Mouse (Mus musculus): ENCODE measurements around the gene Vmn1r87. TPM values are rescaled to one million over a fixed set of nuclear protein-coding genes. Genes with fewer than 3 reads are reported as not detected.

Gene Vmn1r87
- polyA plus RNA-seq, 1 experiment: not detected

- Histone ChIP-seq H3K79me3 (ENCODE audit: low read depth) (no peaks in the 10 kb centered on the region), H3K79me2 (ENCODE audit: control insufficient read depth, insufficient read depth) (no peaks in the 10 kb centered on the region), H3ac (ENCODE audit: control insufficient read depth, insufficient read length, low read depth) (no peak within 1 kb of the TSS), H3K36me3 (ENCODE audit: control insufficient read depth, insufficient read depth) (no peaks in the 10 kb centered on the region), H3K4me3 (ENCODE audit: insufficient read depth, poor library complexity, severe bottlenecking) (no peak within 1 kb of the TSS), H3K27me3 (ENCODE audit: control insufficient read depth, insufficient read depth, insufficient read length) (no peaks in the 10 kb centered on the region)
- no peak for TF ChIP-seq MYOG (IDR thresholded peaks at IDR 0.05; ENCODE audit: control insufficient read depth, extremely low read depth, insufficient read length)
- TF ChIP-seq MAX (IDR thresholded peaks at IDR 0.05): no peak
- TF ChIP-seq MYOD1 (IDR thresholded peaks at IDR 0.05; ENCODE audit: control insufficient read depth, insufficient read length, low read depth): no peak
- TF ChIP-seq CEBPB (IDR thresholded peaks at IDR 0.05; ENCODE audit: low read depth): no peak
- no peak for TF ChIP-seq CTCF (IDR thresholded peaks at IDR 0.05; ENCODE audit: control insufficient read depth, insufficient read depth, insufficient read length)
- no peak for TF ChIP-seq FOSL1 (IDR thresholded peaks at IDR 0.05; ENCODE audit: insufficient read depth, low read length, poor library complexity, severe bottlenecking)
- no peak for TF ChIP-seq USF1 (IDR thresholded peaks at IDR 0.05; ENCODE audit: low read depth)
Measured at GRCm38 (mm10) chr7:13095073-13095472, 44.9 kb downstream of the Vmn1r87 start, which contains the start of gene Vmn1r85. Gene Vmn1r85, minus strand, starts transcription at chr7:13095173.

Other genes starting within 250 kb of the Vmn1r87 start
- 5.1 TPM for gene Zscan22, start 242.3 kb downstream of the Vmn1r87 start, polyA plus RNA-seq (2012; fragmentation: generic; extraction: Trizol)
- 3,397 TPM for gene Rps5, start 217.9 kb downstream of the Vmn1r87 start, polyA plus RNA-seq (2012; fragmentation: generic; extraction: Trizol)
- gene Rnf225, start 212.7 kb downstream of the Vmn1r87 start, polyA plus RNA-seq (2012; fragmentation: generic; extraction: Trizol): 1.6 TPM
- 4.6 TPM for gene Zfp324, start 174.3 kb downstream of the Vmn1r87 start, polyA plus RNA-seq (2012; fragmentation: generic; extraction: Trizol)
- gene Zfp446, start 162.3 kb downstream of the Vmn1r87 start, polyA plus RNA-seq (2012; fragmentation: generic; extraction: Trizol): 1.7 TPM
- gene Slc27a5, start 142.0 kb downstream of the Vmn1r87 start, polyA plus RNA-seq (2012; fragmentation: generic; extraction: Trizol): 0.05 TPM
- 606 TPM for gene Trim28, start 141.0 kb downstream of the Vmn1r87 start, polyA plus RNA-seq (2012; fragmentation: generic; extraction: Trizol)
- gene Zbtb45, start 130.1 kb downstream of the Vmn1r87 start, polyA plus RNA-seq (2012; fragmentation: generic; extraction: Trizol): 19.4 TPM
- 128 TPM for gene Chmp2a, start 105.3 kb downstream of the Vmn1r87 start, polyA plus RNA-seq (2012; fragmentation: generic; extraction: Trizol)
- 239 TPM for gene Ube2m, start 101.9 kb downstream of the Vmn1r87 start, polyA plus RNA-seq (2012; fragmentation: generic; extraction: Trizol)
- gene Mzf1, start 85.4 kb downstream of the Vmn1r87 start, polyA plus RNA-seq (2012; fragmentation: generic; extraction: Trizol): 0.59 TPM
- not detected for gene Vmn1r85, start 45.0 kb downstream of the Vmn1r87 start, polyA plus RNA-seq (2012; fragmentation: generic; extraction: Trizol)
- not detected for gene Vmn1r86, start 20.2 kb downstream of the Vmn1r87 start, polyA plus RNA-seq (2012; fragmentation: generic; extraction: Trizol)
- gene Vmn1r88, start 19.4 kb upstream of the Vmn1r87 start, polyA plus RNA-seq (2012; fragmentation: generic; extraction: Trizol): not detected
- gene Vmn1r89, start 72.9 kb upstream of the Vmn1r87 start, polyA plus RNA-seq (2012; fragmentation: generic; extraction: Trizol): not detected
- 73.4 TPM for gene Lig1, start 137.1 kb upstream of the Vmn1r87 start, polyA plus RNA-seq (2012; fragmentation: generic; extraction: Trizol)
- 3.0 TPM for gene Zswim9, start 138.6 kb upstream of the Vmn1r87 start, polyA plus RNA-seq (2012; fragmentation: generic; extraction: Trizol)
- gene Pla2g4c, start 184.5 kb upstream of the Vmn1r87 start, polyA plus RNA-seq (2012; fragmentation: generic; extraction: Trizol): 0.20 TPM